Mouse (Mus musculus) CD4-positive, CD25-positive, alpha-beta regulatory T cell (primary cell): ENCODE results near the gene Prorsd1. TPM values are rescaled to one million over a fixed set of nuclear protein-coding genes. Genes with fewer than 3 reads are reported as not detected.

Experiments
- polyA plus RNA-seq: library from polyadenylated mRNA; unstranded; fragments of 100-300 nt; shearing (Covaris generic); gene quantifications from one replicate; pipeline ENCODE4 v1.2.1, GENCODE M21; 2017

Gene Prorsd1
- 44.2 TPM for polyA plus RNA-seq

GRCm38 (mm10) chr11:29514682-29515412 is at the start of gene Prorsd1:
Gene Prorsd1 (minus strand): TSS chr11:29515033.

GRCm38 (mm10) chr11:29547752-29548503 is 33.1 kb upstream of the Prorsd1 start, which contains the start of the genes Clhc1 and Rps27a:
Gene Clhc1 (plus strand): TSS chr11:29547950.
Gene Rps27a (minus strand): TSS chr11:29548109.

GRCm38 (mm10) chr11:29525988-29526794 is 11.4 kb upstream of the Prorsd1 start, which contains the start of gene Mtif2:
Gene Mtif2 (plus strand): TSS chr11:29526408.

Other genes with a start within 250 kb of the Prorsd1 start
- gene Ccdc88a, start 141.4 kb downstream of the Prorsd1 start, polyA plus RNA-seq, result 3.3 TPM
- 49.5 TPM for gene Mtif2, start 11.4 kb upstream of the Prorsd1 start, polyA plus RNA-seq
- gene Clhc1, start 32.9 kb upstream of the Prorsd1 start, polyA plus RNA-seq, result 0.87 TPM
- 453 TPM for gene Rps27a, start 33.1 kb upstream of the Prorsd1 start, polyA plus RNA-seq
- 31.0 TPM for gene Rtn4, start 177.9 kb upstream of the Prorsd1 start, polyA plus RNA-seq